Mouse (Mus musculus) layer of hippocampus, adult 8-10 months (tissue): Measurements from ENCODE around the gene Atp6v0a4. TPM values are rescaled to one million over a fixed set of nuclear protein-coding genes. Genes with fewer than 3 reads are reported as not detected.

Experiments used
- DNase-seq, 2 experiments: peaks; one replicate each; pipeline ENCODE4 v3.0.0; 2022; ENCODE audit warnings: low spot score in 2 of 2
- total RNA-seq, 4 experiments: library from RNA; stranded (reverse); gene quantifications; 2 replicates each; pipeline ENCODE4 v1.2.4; 2022

Atp6v0a4 gene
- total RNA-seq, 4 experiments from 2014 or later, result 1.5 to 19.0 (median 9.9) TPM

GRCm38 (mm10) chr6:38081727-38082341, 42.6 kb downstream of the Atp6v0a4 start:
- DNase-seq, result no peak

GRCm38 (mm10) chr6:38080364-38080763, 44.0 kb downstream of the Atp6v0a4 start:
- DNase-seq, result no peak

- no peak for DNase-seq
These were observed 50.8 kb downstream of the Atp6v0a4 start for GRCm38 (mm10) chr6:38073592-38073991.

- no peak for DNase-seq
These were observed 52.1 kb downstream of the Atp6v0a4 start for GRCm38 (mm10) chr6:38072137-38072796.

GRCm38 (mm10) chr6:38071256-38071655, 53.1 kb downstream of the Atp6v0a4 start:
- no peak for DNase-seq

- DNase-seq, result peak; percentile 51 to 67
These were observed 58.2 kb downstream of the Atp6v0a4 start for GRCm38 (mm10) chr6:38066215-38066614.

- DNase-seq, result peak; percentile 35 to 40
These were observed 58.8 kb downstream of the Atp6v0a4 start for GRCm38 (mm10) chr6:38065501-38066122.

GRCm38 (mm10) chr6:38065122-38065500, 59.3 kb downstream of the Atp6v0a4 start:
- DNase-seq, result peak; percentile 34 to 57

- DNase-seq, result no peak
These were observed 59.8 kb downstream of the Atp6v0a4 start for GRCm38 (mm10) chr6:38064621-38065020.

GRCm38 (mm10) chr6:38058805-38059204, 65.6 kb downstream of the Atp6v0a4 start:
- DNase-seq, result no peak

- DNase-seq, result no peak
These were observed 68.7 kb downstream of the Atp6v0a4 start for GRCm38 (mm10) chr6:38055471-38056330.

- DNase-seq, result no peak
These were observed 74.8 kb downstream of the Atp6v0a4 start for GRCm38 (mm10) chr6:38049601-38050000.

GRCm38 (mm10) chr6:38048800-38049561, 75.4 kb downstream of the Atp6v0a4 start:
- DNase-seq, result no peak

- no peak for DNase-seq
These were observed 76.4 kb downstream of the Atp6v0a4 start for GRCm38 (mm10) chr6:38048003-38048402.

- DNase-seq, result no peak
These were observed 77.5 kb downstream of the Atp6v0a4 start, which contains the start of gene Svopl for GRCm38 (mm10) chr6:38046838-38047237. Gene Svopl, minus strand, starts transcription at chr6:38046996.

- DNase-seq, result no peak
These were observed 91.4 kb downstream of the Atp6v0a4 start for GRCm38 (mm10) chr6:38032801-38033566.

GRCm38 (mm10) chr6:38031924-38032540, 92.4 kb downstream of the Atp6v0a4 start:
- peak in 1 of 2 experiments; percentile 9 for DNase-seq

GRCm38 (mm10) chr6:38028205-38028604, 96.2 kb downstream of the Atp6v0a4 start:
- DNase-seq, result no peak

- no peak for DNase-seq
These were observed 96.6 kb downstream of the Atp6v0a4 start for GRCm38 (mm10) chr6:38027771-38028170.

- DNase-seq, result no peak
These were observed 101.1 kb downstream of the Atp6v0a4 start for GRCm38 (mm10) chr6:38023284-38023683.
